Mouse (Mus musculus) adrenal gland, adult (tissue): ENCODE results near the gene Cbfa2t3.

Experiments
- DNase-seq, 2 experiments: peaks; one replicate each; pipeline ENCODE4 v3.0.0; 2022 to 2023; ENCODE audit warnings: low spot score in 1 of 2; ENCODE audit not compliant: inconsistent age in 2 of 2

The Cbfa2t3 gene

DNA sequence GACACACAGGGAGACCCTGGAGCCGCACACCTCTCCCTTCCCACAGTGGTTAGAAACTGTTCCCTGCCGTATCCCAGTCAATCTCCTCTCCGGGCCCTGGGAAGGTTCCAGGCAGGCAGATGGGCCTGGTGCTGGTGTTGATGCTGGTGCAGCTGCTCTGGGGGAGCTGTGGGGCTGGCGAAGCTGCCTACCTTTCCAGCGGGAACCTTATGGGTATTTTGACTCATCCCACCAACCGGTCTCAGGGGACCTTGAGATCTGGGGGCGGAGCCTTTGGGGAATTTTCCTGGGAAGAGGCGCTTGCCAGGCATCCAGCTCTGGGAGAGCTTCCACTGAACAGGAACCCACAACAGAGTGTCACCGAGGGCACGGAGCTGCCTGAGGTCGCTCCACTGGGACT lies 31.1 kb downstream of the Cbfa2t3 start:
- peak; percentile 75 to 80 for DNase-seq

DNA sequence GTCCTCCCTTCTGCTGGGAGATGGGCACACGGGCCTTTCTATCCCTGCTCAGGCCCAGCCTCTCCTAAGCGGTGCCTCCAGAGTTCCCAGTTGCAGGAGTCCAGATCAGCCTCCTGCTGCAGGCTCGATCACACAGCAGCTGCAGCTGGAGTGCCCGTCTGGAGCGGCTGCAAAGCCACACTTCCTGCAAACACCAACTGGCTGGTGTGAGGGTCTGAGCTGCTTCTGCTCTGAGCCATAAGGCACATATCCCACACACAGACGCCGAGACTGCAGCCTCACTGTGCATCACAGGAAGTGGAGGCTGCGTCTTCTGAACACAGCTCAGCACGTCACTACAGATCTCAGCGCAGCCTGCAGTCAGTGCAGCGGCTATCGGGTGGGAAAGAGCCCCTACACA lies 32.1 kb downstream of the Cbfa2t3 start:
- DNase-seq = no peak

DNA sequence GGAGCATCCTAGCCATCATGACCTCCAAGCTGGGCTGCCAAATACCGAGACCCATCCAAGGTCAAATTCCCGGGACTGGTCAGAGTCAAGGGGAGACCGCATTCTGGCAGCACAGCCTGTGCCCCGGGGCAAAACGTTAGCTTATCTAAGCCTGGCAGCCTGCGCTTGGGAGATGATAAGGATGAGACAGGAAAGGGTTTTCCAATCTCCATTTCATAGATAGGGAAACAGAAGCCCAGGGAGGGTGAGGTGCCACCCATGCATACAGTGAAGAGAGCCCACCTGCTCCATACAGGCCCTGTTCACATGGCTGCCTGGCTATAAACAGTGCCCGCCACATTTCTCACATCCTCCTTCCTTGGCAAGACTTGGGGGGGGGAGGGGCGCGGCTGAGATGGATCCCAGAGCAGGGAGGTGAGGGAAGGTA lies 32.6 kb downstream of the Cbfa2t3 start:
- DNase-seq = peak; percentile 90 to 93

DNA sequence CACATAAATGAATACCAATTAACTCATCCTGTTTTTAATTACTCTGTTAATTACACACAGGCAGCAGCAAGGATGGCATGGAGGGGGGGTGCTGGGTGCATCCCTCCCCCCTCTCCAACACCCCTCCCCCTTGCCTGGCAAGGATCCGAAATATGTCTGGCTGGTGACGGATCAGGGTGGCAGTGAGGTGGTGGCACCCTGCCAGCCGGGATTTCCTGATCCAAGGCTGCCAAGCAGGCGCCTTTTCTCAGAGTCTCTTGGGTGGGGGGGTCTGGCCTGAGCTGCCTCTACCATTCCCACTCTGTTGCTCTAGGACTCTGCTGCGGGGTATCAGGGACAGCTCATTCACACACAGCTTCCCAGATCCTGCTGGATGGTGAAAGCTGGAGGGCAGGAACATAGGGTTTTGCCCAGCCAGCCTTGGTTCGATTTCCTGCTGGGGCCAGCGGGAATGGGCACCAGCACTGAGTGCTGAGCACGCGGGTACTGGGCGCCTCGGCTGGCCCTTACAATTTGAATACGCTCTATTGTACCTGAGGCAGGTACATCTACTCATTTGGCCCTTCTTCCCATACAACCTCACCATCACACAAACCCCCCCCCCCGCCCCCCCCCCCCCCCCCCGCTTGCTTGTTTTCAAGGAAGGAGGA lies 33.1 kb downstream of the Cbfa2t3 start:
- peak; percentile 84 to 91 for DNase-seq

DNA sequence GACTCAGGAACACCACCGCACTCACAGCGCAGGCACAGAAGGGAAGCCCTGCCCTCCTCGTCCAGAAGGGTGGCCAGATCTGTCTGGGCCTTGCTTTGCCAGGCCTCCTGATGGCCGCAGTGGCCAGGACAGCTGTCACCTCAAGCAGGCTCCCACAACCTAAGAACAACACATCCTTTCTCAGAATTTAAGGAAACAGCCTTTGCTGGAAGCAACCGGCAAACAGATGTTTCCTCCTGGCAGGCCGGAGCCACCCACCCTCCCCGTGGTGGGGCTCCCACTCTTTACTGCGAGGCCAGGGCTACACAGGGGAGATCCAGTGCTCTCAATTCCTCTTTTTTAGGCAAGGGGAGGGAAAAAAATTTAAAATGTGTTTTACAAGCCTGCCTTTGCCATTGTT lies 33.7 kb downstream of the Cbfa2t3 start:
- peak; percentile 65 to 78 for DNase-seq

DNA sequence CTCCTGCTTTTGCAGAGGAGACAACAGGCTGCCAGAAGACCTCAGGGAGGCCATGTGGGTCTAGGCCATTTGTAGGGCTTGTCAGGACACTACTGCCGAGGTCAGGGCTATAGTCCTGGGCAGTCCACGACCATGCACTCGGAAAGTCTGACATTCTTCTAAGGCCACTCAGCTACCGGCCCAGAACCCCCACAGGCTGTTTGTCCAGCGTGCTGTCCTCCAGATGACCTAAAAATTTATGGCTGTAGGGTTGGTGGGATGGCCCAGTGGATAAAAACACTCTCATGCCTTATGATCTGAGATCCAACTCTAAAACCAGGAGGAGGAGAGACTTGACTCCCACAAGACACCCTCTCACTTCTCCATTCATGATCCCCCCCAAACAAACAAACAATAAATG lies 35.2 kb downstream of the Cbfa2t3 start:
- DNase-seq = no peak

DNA sequence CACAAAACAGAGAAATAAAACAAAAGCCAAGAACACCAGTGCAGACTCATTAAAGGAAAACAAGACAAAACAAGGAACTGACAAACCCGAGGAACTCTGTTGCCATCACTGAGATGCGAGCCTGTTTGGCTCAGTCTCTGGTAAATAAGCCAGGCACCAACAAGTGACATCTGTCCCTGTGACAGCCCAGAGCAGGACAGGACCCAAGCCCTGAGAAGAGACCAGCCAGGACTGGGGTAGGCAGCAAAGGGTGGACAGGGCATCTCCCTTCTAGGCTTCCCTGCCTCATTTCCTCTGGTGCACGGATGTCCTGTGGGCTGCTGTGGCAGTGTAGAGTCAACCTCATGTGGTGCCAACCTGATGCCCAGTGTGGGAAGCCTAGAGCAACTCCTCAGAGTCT lies 35.8 kb downstream of the Cbfa2t3 start:
- peak in 1 of 2 experiments; percentile 49 for DNase-seq

DNA sequence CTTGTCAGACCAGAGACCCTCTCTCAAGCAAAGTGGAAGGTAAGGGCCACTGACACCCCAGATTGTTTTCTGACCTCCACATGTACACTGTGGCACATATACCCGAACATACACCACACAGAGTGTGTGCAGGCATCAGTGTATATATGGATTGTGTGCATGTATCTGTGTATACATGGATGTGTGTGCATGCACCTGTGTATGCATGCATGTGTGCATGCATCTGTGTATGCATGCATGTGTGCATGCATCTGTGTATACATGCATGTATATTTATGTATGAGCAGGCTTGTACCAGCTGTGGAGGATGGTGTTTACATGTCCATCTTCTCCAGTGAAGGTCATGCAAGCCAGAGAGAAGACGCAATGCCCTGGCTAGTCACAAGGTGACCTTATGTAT lies 37.0 kb downstream of the Cbfa2t3 start:
- no peak for DNase-seq

DNA sequence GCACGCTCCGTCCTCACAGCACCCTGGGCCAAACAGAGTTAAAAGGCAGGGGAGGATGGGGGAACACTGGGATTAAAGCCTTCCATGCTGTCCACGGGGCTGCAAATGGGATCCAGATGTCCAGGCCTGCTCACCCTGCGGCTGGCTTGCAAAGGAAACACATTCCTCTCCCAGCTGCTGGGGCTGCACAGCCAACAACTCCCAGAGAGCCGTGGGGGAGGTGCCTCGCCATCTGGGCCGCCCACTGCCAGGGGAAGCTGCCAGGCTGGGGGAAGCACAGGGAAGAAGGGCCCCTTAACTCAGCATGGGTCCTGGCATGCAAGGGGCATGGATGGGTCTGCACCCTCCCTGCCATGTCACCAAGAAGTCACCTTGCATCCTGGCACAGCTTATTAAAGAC lies 37.8 kb downstream of the Cbfa2t3 start:
- peak in 1 of 2 experiments; percentile 57 for DNase-seq

DNA sequence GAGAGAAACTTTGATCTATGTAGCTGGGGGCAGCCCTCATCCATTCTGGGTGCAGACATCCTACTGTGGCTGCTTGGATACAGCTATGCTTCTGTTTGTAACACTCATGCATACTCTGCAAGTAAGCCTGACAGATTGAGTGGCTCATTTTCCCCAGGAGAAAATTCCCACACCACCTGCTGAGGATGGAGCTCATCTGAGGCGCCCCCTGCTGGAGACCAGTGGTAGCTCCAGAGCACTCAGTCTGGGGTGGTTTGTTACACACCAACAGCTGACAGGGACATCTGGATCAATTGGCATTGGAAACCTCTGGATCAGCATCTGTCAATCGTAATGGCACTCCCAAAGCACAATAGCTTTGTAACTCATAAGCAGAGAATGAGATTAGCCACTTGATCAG lies 38.9 kb downstream of the Cbfa2t3 start:
- DNase-seq = peak in 1 of 2 experiments; percentile 61

DNA sequence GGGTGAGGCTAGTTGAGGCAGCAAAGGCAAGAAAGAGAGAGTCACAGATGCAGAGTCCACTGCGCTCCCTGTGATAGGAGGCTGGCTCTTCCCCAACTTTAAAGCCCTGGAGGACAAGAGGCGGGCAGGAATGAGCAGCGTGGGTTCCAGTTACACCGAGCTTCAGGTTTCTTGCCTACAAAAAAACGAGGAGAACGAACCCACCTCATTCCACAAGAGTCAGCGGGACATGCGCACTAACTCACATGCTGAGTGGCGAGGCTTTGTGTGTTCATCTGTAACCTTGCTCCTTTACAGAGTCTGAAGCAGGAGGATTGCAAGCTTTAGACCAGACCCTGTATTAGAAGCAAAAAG lies 40.1 kb downstream of the Cbfa2t3 start:
- no peak for DNase-seq

DNA sequence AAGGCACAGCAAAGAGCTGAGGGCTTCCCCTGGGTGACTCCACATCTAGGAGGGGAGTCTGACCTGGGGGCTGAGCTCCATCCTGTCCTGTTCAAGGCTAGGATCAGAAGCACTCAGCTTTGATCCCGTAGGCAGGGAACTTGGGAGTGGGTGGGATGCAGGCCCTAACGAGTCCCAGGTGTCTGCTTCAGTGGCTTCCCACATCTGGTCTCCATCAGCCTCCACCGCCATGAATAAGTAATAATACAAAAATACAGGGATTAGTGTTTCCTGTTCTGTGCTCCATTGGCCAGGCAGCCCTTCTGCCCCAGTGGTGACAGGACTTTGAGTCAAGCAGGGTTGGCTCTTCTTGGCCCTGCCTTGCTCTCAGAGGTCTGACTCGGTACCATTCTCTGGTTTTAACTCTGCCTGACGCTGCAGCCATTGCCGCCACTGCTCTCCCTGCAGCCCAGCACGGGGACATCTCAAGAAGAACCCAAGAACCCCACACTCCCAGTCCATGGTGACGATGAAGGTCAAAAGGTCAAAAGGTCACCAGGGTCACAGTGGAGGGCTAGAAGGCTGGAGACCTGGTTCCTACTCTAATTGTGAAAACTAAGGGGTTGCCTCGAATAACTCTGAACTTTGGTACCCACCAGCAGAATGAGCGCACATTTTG lies 40.6 kb downstream of the Cbfa2t3 start:
- no peak for DNase-seq

DNA sequence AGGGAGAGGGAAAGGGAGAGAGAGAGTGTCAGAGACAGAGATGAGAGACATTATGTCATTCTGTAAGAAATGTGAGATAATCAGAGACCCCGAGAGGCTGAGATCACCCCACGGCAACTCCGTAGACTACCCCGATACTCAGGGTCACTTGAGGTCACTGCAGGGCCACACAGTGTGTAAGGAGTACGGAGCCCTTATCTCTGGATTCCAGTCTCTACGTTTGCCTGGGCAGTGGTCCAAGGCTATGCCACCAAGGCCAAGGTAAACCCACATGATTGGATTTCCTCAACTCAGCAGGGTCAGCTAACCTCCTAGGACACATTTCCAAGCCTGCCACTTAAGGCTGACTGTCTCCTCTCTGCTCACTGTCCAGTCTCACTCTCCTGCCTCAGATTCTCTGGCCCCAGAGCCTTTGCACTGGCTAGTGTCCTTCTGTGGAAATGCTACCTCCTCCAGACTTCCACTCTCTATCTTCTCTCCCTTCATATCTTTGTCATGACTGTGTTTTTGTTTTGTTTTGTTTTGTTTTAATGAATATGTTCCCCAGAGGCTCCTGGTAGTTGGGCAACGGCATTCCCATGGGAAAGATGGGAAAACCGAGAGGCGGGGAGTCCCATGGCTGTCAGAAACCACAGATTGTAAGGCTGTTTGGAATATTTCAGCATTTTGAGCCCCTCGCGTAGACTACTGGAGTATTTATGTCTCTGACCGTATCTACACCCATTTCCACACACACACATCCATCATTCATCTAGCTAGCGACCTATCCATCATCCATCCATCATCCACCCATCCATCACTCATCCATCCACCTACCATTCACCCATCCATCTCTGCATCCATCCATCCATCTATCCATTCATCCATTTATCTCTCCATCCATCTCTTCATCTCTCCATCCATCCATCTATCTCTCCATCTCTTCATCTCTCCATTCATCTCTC lies 42.6 kb downstream of the Cbfa2t3 start:
- DNase-seq = peak; percentile 94 to 97

DNA sequence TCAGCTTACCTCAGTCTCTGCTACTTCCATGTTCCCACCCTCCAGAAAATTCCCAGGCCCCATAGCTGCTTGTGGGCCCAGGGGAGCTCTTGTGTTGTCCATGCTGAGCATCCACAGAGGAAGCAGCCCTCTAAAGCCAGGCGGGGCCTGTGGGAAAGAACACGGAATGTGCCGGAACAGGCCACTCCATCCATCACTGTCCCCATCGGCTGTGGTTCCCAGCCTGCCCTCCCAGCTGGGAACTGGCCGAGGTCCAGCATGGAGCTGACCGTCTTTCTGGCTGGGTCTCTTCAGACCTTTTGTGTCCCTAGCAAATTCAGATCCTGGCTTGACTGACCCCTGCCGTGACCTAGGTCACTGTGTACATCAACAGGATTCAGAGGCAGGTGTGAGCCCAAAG lies 44.1 kb downstream of the Cbfa2t3 start:
- DNase-seq = peak; percentile 84 to 86

DNA sequence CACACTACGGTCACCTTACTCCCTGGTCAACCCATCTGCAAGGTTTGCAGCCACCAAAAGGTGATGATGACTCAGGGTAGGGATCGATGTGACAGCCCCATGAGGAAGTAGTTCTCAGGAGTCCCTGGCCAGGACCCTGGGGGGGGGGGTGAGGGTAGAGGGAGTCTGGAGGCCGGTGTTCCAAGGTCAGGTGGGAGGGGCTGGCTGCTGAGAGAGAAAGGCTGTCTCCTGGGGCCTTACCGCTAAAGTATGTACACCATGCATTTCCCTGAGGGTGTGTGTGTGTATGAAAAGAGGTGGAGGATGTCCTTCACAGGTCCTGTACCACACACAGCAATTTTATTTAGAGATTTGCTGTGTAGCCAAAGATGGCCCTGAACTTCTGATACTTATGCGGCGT lies 46.3 kb downstream of the Cbfa2t3 start:
- DNase-seq = no peak

DNA sequence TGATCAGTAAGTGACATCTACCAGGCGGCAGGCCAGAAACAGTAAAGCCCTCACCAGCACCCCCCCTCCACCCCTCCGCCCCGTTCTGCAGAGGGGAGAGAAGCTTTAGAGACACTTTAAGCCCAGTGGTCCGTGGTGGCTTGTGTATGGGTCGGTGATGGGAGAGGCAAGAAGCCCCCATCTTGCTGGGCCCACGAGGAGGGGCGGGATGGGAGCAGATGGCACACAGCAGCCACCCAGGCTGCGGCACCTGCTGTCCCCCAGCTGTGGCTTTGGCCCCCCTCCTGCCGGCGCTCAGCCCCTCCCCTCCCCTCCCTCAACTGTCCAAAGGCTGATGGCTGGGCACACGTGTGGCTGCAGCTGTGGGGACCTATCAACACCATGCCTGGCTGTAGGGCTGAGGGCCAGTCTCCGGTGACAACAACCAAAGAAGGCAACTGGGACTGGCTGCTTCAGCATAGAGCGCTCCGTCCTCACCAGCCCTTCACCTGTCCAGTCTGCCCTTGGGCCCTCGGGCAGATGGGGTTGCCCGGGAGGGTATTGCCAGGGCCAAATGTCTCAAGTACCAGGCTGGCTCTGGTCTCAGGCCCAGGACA lies 47.5 kb downstream of the Cbfa2t3 start:
- peak in 1 of 2 experiments; percentile 26 for DNase-seq

DNA sequence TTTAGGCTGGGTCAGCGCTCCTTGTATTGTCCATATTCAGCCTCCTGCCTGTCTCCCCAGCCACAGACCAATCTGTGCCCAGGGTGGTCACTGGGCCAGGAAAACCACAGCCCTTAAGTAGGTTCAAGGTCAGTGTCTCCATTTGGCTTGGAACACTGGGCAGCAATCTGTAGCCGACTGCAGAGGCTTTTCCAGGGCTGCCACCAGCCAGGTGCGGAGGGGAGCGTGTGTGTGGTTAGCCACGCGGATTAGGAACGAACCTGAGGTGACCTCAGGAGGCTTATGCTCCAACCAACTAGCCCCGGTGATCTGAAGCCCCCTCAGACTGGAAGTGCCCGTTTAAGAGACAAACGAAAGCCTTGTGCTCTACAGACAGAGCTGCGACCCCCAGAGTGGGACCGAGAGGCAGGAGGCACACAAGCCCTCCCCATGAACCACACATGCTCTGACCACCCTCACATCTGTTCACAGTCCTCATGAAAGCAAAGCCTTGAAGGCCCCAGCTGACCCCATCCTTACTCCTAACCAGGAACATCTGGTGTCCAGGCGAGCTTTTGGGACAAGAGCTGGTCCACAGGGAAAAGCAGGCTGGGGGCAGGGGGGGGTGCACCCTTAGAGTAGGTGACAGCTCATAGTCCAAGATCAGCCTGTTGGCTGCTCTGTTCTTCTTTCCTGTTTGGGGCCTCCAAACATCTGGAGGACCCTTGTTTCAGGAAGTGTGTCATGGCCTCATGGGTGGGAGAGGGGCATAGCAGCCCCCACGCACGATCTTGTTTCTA lies 50.5 kb downstream of the Cbfa2t3 start:
- DNase-seq = no peak

DNA sequence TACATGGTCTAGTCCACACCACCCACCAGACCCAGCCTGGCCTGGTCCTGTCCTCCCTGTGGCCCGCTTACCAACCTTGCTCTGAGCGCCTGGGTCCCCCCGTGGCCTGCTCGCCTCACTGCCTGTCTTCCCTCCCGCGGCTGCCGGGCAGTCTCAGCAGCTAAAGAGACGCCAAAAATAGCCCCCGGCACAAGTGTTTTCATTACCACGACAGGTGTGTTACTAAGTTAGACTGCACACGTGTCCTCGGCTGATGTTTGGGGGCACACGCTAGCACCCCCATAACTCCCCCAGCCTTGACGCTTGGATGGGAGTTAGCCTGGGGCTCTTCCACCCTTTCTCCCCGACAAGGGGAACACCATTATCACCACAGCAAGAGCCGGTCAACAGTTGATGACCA lies 52.6 kb downstream of the Cbfa2t3 start:
- DNase-seq = no peak

DNA sequence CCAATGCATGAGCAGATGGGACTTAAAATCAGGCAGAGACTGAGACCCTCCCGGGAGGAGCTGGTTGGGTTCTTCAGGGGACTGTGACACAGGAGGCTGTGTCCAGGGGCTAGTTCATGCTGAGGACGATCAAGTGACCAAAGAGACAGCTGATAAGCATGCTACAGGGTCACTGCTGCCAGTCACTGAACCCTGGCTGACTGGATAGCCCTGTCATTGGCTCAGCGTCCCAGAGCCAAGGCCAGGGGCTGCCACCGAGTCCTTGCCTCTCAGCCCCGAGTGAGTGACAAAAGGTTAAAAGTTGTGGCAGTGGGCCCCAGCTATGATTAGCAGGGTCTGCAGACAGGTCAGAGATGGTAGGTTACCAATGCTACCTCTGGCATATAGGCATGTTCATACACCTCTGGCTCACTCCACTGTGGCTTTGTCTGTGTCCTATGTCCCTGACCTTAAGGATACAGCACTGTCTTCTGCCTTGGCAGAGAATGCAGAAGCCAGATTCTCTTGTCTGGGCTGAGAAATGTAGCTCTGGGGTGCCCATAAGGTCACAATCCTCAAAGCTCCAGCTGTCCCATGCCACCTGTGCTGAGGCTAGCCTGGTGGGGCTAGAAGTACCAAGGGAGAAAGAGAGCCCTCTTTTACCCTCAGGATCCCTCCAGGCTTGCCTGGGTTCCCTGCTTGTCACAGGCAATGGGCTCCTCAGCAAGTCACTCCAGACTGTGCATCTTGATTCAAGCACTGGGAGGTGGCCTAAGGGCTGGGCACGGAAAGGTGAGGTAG lies 54.5 kb downstream of the Cbfa2t3 start:
- peak; percentile 81 to 90 for DNase-seq

DNA sequence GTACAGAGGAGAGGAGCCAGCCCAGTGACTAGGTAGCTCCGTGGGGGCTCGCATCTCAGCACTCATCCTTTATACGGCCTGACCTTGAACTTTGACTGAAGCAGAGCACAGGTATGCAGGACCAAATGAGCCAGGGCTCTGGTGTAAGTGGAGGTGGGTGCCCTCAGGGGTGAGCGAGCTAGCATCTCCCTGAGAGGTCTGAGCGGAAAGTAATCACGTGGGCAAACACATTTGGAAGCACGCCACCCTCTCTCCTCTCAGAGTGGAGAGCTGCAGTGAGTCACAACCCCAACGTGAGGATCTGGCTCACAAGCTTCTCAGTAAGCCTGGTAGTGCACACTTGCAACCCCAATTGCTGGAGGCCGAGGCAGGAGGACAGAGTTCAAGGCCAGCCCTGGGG lies 56.8 kb downstream of the Cbfa2t3 start:
- DNase-seq = peak; percentile 88 to 93
